Mouse (Mus musculus) stomach, embryonic 15.5 days (tissue): ENCODE data around the gene Ltb. TPM values are rescaled to one million over a fixed set of nuclear protein-coding genes. Genes with fewer than 3 reads are reported as not detected.
A peak's percentile ranks its signal among the peaks of the same experiment; 100 is the strongest.

ENCODE experiments used
- ATAC-seq: fragments of 200-750 bp; cut with Nextera tagmentation; 2 replicates; pipeline ENCODE4 v1.8.0; 2017; ENCODE audit warnings: low read depth, moderate number of reproducible peaks, moderate TSS enrichment; ENCODE audit not compliant: insufficient read depth, low FRiP score
- H3K27ac ChIP-seq: fragments of 300-500 bp; sonication (generic); 2 replicates; pipeline ENCODE4 v1.5.1; 2015; ENCODE audit warnings: mild to moderate bottlenecking, inconsistent platforms
- H3K27me3 ChIP-seq: fragments of 300-500 bp; sonication (generic); replicated peaks from 2 replicates; pipeline ENCODE4 v1.6.1; 2015; ENCODE audit warnings: inconsistent platforms
- H3K36me3 ChIP-seq: fragments of 300-500 bp; sonication (generic); 2 replicates; pipeline ENCODE4 v1.6.1; 2015; ENCODE audit warnings: inconsistent platforms
- H3K4me1 ChIP-seq: fragments of 300-500 bp; sonication (generic); 2 replicates; pipeline ENCODE4 v1.6.1; 2015; ENCODE audit warnings: inconsistent platforms
- H3K4me2 ChIP-seq: fragments of 300-500 bp; sonication (generic); 2 replicates; pipeline ENCODE4 v1.6.1; 2015; ENCODE audit warnings: mild to moderate bottlenecking, inconsistent platforms
- H3K4me3 ChIP-seq: fragments of 300-500 bp; sonication (generic); replicated peaks from 2 replicates; pipeline ENCODE4 v1.5.1; 2015; ENCODE audit warnings: inconsistent platforms
- H3K9ac ChIP-seq: fragments of 300-500 bp; sonication (generic); 2 replicates; pipeline ENCODE4 v1.6.1; 2015; ENCODE audit warnings: inconsistent platforms
- H3K9me3 ChIP-seq: fragments of 300-500 bp; sonication (generic); 2 replicates; pipeline ENCODE4 v1.6.1; 2016; ENCODE audit warnings: inconsistent platforms
- WGBS: fragments of 180-500 bp; shearing (Covaris S2); methylation state at CpG from one replicate; pipeline ENCODE4 v1.1.7; 2015; 5-methylcytosine and 5-hydroxymethylcytosine counted together
- polyA plus RNA-seq: library from polyadenylated mRNA; unstranded; fragments of >200 nt; fragmentation: Nextera tagmentation; extraction: Ambion mirVana; gene quantifications from 2 replicates; pipeline ENCODE4 v1.2.1, GENCODE M21; 2015

Ltb gene
- polyA plus RNA-seq, 1 experiment from 2014 or later = 5.5 TPM

GRCm38 (mm10) chr17:35213071-35213470 lies 18.8 kb downstream of the Ltb start:
- no peak overlapping the region for H3K9ac ChIP-seq
- no peaks in the 10 kb centered on the region for H3K4me1 ChIP-seq
- H3K4me3 ChIP-seq = no peak overlapping the region
- H3K36me3 ChIP-seq = no peaks in the 10 kb centered on the region
- WGBS = 87% methylated on average over 5 of the region's 5 CpGs
- H3K27me3 ChIP-seq = no peaks in the 10 kb centered on the region
- no peaks in the 10 kb centered on the region for H3K9me3 ChIP-seq
- ATAC-seq = no peak
- no peak overlapping the region for H3K27ac ChIP-seq
- no peak overlapping the region for H3K4me2 ChIP-seq

GRCm38 (mm10) chr17:35218516-35219193 lies 24.4 kb downstream of the Ltb start:
- Histone ChIP-seq H3K4me2 (no peak overlapping the region; the same call in 1 of the 2 replicates), H3K9ac (no peak overlapping the region), H3K4me3 (no peak overlapping the region), H3K36me3 (peaks cover 12% of the 10 kb centered on the region; the same call in 1 of the 2 replicates), H3K27ac (0 out of 2 replicates have a peak overlapping the region, but pooled peaks have one; percentile 3), H3K9me3 (no peaks in the 10 kb centered on the region), H3K4me1 (peaks cover 7% of the 10 kb centered on the region; the same call in 1 of the 2 replicates), H3K27me3 (no peaks in the 10 kb centered on the region)
- 74% methylated on average over 18 of the region's 18 CpGs for WGBS
- no peak for ATAC-seq

GRCm38 (mm10) chr17:35219601-35220041 lies 25.4 kb downstream of the Ltb start:
- no peak for ATAC-seq
- 0 out of 2 replicates have a peak overlapping the region, but pooled peaks have one; percentile 73 for H3K27ac ChIP-seq
- 65% methylated on average over 6 of the region's 6 CpGs for WGBS
- no peaks in the 10 kb centered on the region for H3K9me3 ChIP-seq
- H3K9ac ChIP-seq = no peak overlapping the region
- peaks cover 12% of the 10 kb centered on the region; the same call in 1 of the 2 replicates for H3K36me3 ChIP-seq
- H3K27me3 ChIP-seq = no peaks in the 10 kb centered on the region
- H3K4me1 ChIP-seq = peaks cover 7% of the 10 kb centered on the region; the same call in 1 of the 2 replicates
- H3K4me2 ChIP-seq = no peak overlapping the region
- H3K4me3 ChIP-seq = no peak overlapping the region

DNA sequence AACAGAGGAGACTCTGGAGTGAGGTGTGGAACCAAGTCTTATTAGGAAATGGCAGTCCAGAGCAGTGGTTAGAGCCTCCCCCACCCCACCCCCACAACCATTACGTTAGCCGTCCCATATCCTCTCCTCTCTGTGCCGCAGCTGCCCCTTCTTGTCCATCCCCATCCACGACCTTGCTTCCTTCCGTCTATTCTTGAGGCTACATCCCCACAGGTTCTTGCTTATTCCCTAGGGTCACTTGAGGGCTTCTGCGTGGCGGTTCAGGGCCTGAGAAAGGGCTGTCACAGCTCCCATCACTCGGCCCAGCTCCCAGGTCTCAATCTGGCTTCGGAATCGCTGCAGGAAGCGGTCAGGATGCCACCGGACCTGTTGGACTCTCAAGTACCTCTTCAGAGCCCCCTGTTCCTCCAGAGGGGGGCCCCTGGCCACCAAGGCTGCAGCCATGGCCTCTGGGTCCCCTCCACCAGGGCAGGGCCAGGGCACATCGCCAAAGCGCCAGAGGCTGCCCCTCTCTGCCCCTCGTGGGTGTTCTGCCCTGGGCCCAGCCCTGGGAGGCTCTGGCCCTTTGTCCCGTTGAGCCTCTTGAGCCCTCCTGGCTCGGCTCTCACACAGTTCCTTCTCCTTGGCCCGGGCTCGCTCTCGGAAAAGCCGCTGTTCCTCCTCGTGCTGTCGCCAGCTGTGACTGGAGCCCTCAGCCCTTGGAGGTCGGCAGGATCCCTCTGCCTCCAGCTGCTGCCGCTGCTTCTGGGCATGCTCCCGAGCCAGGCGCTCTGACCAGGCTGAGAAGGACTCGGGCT lies 26.1 kb downstream of the Ltb start, which contains the start of gene Gm16181:
Gene Gm16181, plus strand, starts transcription at position 679 of the 797 bp plus-strand sequence.
- no peak within 1 kb of the TSS for H3K4me3 ChIP-seq
- no peaks in the 10 kb centered on the region for H3K27me3 ChIP-seq
- peaks cover 17% of the 10 kb centered on the region for H3K36me3 ChIP-seq
- 61% methylated on average over 28 of the region's 28 CpGs for WGBS
- peak within 1 kb of the TSS; percentile 73 for H3K27ac ChIP-seq
- H3K9me3 ChIP-seq = no peaks in the 10 kb centered on the region
- H3K4me2 ChIP-seq = peak within 1 kb of the TSS; percentile 17; the same call in 1 of the 2 replicates
- peaks cover 7% of the 10 kb centered on the region; the same call in 1 of the 2 replicates for H3K4me1 ChIP-seq
- no peak within 1 kb of the TSS for H3K9ac ChIP-seq
- peak; percentile 53 for ATAC-seq

GRCm38 (mm10) chr17:35222299-35222698 lies 28.1 kb downstream of the Ltb start:
- H3K9me3 ChIP-seq = no peaks in the 10 kb centered on the region
- H3K4me3 ChIP-seq = no peak overlapping the region
- H3K27me3 ChIP-seq = no peaks in the 10 kb centered on the region
- no peak overlapping the region for H3K9ac ChIP-seq
- H3K36me3 ChIP-seq = peaks cover 17% of the 10 kb centered on the region
- peak overlapping the region; percentile 42; the same call in 1 of the 2 replicates for H3K27ac ChIP-seq
- H3K4me1 ChIP-seq = peaks cover 7% of the 10 kb centered on the region; the same call in 1 of the 2 replicates
- H3K4me2 ChIP-seq = no peak overlapping the region
- 63% methylated on average over 6 of the region's 6 CpGs for WGBS
- no peak for ATAC-seq

GRCm38 (mm10) chr17:35224641-35225040 lies 30.4 kb downstream of the Ltb start:
- Histone ChIP-seq H3K27me3 (no peaks in the 10 kb centered on the region), H3K9me3 (no peaks in the 10 kb centered on the region), H3K4me1 (peaks cover 14% of the 10 kb centered on the region; the same call in 1 of the 2 replicates), H3K36me3 (peaks cover 24% of the 10 kb centered on the region), H3K27ac (no peak overlapping the region), H3K9ac (no peak overlapping the region), H3K4me2 (no peak overlapping the region), H3K4me3 (no peak overlapping the region)
- WGBS = 93% methylated on average over 4 of the region's 4 CpGs
- no peak for ATAC-seq

DNA sequence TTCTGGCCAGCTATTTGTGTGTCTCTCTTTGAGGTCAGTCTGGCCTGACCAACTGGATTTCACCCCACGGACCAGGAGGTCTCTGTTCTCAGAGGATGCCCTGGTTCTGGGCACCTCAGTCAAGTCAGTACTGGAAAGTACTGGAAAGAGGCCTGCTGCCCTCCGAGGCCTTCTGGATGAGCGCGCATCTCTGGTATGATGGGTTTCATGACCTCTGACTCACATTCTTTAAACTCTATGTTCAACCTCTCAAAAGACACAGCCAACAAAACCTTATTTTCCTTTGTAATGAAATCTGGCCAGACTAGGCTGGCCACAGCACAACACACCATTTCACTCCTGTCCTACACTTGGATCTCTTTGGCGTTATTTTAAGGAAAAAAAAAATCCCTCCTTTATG lies 31.2 kb downstream of the Ltb start:
- H3K9ac ChIP-seq = no peak overlapping the region
- H3K4me2 ChIP-seq = no peak overlapping the region
- 89% methylated on average over 5 of the region's 5 CpGs for WGBS
- H3K27ac ChIP-seq = no peak overlapping the region
- H3K27me3 ChIP-seq = no peaks in the 10 kb centered on the region
- ATAC-seq = no peak
- no peak overlapping the region for H3K4me3 ChIP-seq
- no peaks in the 10 kb centered on the region for H3K9me3 ChIP-seq
- H3K4me1 ChIP-seq = peaks cover 16% of the 10 kb centered on the region; the same call in 1 of the 2 replicates
- peaks cover 19% of the 10 kb centered on the region for H3K36me3 ChIP-seq

DNA sequence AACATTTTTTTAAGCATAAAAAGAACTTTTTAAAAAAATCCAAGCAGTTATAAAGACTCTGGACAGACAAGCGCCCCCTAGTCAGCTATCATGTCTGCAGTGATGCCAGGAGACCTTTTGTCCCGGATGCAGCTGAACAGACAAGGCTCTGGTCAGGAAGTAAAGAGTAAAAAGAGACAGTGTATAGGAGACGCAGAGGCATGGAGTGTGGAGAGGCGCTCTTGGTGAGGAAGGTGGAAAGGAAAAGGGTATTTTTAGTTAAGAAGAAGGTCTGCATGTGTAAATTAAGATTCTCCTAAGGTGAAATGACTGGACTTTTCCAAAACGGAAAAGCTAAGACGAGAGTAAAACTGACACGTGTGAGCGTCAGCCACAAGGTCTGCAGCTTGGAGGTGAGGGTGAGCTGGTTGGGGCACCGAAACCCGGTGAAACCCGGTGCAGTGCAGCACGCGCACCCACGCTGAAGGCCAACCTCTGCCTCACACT lies 32.4 kb downstream of the Ltb start:
- no peaks in the 10 kb centered on the region for H3K9me3 ChIP-seq
- no peak for ATAC-seq
- H3K27ac ChIP-seq = no peak overlapping the region
- H3K4me1 ChIP-seq = peaks cover 10% of the 10 kb centered on the region; the same call in 1 of the 2 replicates
- H3K27me3 ChIP-seq = no peaks in the 10 kb centered on the region
- 85% methylated on average over 14 of the region's 14 CpGs for WGBS
- H3K4me2 ChIP-seq = no peak overlapping the region
- H3K9ac ChIP-seq = no peak overlapping the region
- H3K36me3 ChIP-seq = peaks cover 23% of the 10 kb centered on the region
- no peak overlapping the region for H3K4me3 ChIP-seq

- Histone ChIP-seq H3K27ac (no peak overlapping the region), H3K9me3 (no peaks in the 10 kb centered on the region), H3K9ac (no peak overlapping the region), H3K4me2 (no peak overlapping the region), H3K27me3 (no peaks in the 10 kb centered on the region), H3K36me3 (peaks cover 13% of the 10 kb centered on the region), H3K4me1 (peaks cover 36% of the 10 kb centered on the region), H3K4me3 (no peak overlapping the region)
- no peak for ATAC-seq
- WGBS = 90% methylated on average over 10 of the region's 10 CpGs
These were observed 36.8 kb downstream of the Ltb start for GRCm38 (mm10) chr17:35231022-35231421.

GRCm38 (mm10) chr17:35232043-35232442 lies 37.8 kb downstream of the Ltb start:
- H3K27me3 ChIP-seq = no peaks in the 10 kb centered on the region
- 0 out of 2 replicates have a peak overlapping the region, but pooled peaks have one; percentile 12 for H3K4me2 ChIP-seq
- H3K9me3 ChIP-seq = no peaks in the 10 kb centered on the region
- peaks cover 13% of the 10 kb centered on the region for H3K36me3 ChIP-seq
- peaks cover 44% of the 10 kb centered on the region for H3K4me1 ChIP-seq
- 10% methylated on average over 12 of the region's 12 CpGs for whole genome bisulfite sequencing
- ATAC-seq = no peak
- H3K9ac ChIP-seq = no peak overlapping the region
- H3K4me3 ChIP-seq = no peak overlapping the region
- H3K27ac ChIP-seq = 0 out of 2 replicates have a peak overlapping the region, but pooled peaks have one; percentile 95

- Histone ChIP-seq H3K4me2 (peak overlapping the region; percentile 12; the same call in 1 of the 2 replicates), H3K4me3 (no peak overlapping the region), H3K4me1 (peaks cover 41% of the 10 kb centered on the region), H3K27ac (peak overlapping the region; percentile 95), H3K9me3 (no peaks in the 10 kb centered on the region), H3K9ac (no peak overlapping the region), H3K27me3 (no peaks in the 10 kb centered on the region), H3K36me3 (peaks cover 13% of the 10 kb centered on the region)
- ATAC-seq = no peak
- WGBS = 54% methylated on average over 5 of the region's 5 CpGs
These were observed 38.4 kb downstream of the Ltb start for GRCm38 (mm10) chr17:35232659-35233058.
